Mouse (Mus musculus) right cerebral cortex, postnatal 36 days (tissue): ENCODE measurements around the gene Hoxd9.

Source experiments
- DNase-seq, 2 experiments: peaks; one replicate each; pipeline ENCODE4 v3.0.0; 2022; ENCODE audit warnings: low spot score in 2 of 2, mixed read lengths in 1 of 2

The Hoxd9 gene

GRCm38 (mm10) chr2:74697567-74698121, at the start of gene Hoxd9:
TSS of gene Hoxd9 (plus strand) at chr2:74697727.
- no peak for DNase-seq

GRCm38 (mm10) chr2:74652996-74653340, 44.6 kb upstream of the Hoxd9 start:
- DNase-seq: no peak

DNA sequence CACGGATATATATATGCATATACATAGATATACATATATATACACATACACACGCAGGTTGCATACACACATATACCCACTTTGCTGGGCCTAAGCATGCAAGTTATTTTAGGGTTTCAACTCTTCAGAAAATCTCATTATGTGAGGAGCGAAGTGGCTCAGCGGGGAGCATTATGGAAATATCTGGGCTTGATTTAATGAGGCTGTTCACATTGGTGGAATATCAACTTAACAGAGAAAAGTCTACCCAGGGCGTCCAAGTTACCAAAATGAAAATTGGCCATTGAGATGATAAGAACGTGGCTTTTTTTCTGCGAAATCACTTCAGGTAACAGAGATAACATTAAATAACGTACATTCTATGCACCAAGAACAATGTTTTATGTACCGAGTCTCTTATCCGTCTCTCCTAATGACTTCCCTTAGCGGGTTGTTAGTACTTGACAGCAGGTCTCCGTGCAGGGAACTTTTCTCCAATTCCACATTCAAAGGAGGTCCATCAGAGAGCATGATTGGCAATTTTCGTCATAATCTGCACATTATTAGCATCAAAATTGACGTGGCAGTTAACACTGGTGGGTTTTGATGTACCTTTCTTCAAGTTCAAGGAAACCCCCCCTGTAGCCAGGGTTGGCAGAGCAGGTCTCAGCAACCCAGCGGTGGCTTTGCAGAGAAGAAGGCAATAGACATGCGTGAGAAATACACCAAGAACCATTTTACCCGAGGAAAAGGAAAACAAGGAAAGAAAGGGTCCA, 43.6 kb upstream of the Hoxd9 start:
- DNase-seq: no peak

DNA sequence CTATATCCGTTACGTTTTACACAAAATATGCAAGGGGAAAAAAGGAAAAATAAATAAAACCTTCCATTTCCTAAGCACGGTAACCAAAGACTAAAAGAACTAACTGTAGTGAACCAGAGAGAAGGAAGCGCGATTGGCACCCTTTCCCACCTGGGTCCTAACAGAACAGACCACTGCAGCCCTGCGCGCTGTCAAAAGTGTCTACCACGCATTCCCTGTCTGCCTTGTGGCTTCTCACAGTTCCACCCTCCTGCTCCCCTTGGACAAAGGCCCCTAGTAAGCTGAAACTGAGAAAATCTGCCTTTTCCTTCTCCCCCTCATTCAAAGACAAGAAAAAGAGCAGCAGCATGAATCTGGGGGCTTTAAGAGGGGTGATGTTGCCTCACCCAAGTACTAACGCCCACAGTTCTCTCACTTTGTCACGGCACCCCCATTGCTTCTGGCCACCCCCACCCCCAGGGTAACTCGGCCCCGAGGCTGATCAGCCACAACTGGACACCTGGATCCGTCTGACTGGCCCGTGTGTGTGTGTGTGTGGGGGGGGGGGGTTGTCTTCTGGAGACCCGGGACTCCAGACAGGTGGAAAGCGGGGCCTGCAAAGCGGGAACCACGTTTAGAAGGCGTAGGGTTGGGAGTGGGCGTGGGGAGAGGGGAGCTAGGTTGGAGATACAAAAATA, 42.6 kb upstream of the Hoxd9 start:
- DNase-seq: no peak

- DNase-seq: no peak
Measured at GRCm38 (mm10) chr2:74655420-74655781, 42.1 kb upstream of the Hoxd9 start.

GRCm38 (mm10) chr2:74655821-74656631, 41.5 kb upstream of the Hoxd9 start:
- no peak for DNase-seq

- no peak for DNase-seq
Measured at GRCm38 (mm10) chr2:74656632-74657021, 40.9 kb upstream of the Hoxd9 start.

GRCm38 (mm10) chr2:74657251-74658023, 40.1 kb upstream of the Hoxd9 start:
- no peak for DNase-seq

GRCm38 (mm10) chr2:74658024-74658666, 39.4 kb upstream of the Hoxd9 start:
- DNase-seq: no peak

DNA sequence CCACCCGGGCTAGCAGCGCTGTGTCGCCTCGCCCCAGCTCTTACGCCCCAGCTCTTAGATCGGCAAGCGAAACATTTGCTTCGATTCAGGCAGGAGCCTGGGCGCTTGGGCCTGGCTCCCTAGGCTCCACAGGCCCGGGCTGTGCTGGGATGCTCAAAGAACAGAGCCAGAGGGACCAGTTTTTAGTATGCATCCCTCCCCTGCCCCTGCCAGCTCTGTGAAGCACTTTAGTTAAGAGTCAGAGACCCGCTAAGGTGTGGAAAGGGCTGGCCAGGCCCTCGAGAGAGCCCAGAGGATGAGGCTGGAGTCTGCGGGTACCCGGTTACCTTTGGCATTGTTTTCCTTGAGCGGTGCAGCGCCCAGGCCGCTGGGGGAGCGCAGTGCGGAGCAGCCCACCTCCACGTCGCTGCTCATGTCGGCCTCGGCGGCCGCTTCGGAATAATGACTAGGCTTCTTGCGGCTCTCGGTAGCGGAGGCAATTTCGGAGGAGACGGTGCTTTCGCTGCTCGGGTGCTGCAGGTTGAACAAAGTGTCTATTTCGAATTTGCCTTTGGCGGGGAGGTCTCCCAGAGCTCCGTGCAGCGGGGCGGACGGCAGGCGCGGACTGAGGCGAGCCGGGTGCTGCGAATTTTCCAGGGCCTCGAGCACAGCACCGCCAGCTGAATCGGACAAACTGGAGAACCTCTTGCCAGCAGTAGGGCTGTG, 38.7 kb upstream of the Hoxd9 start:
- no peak for DNase-seq

DNA sequence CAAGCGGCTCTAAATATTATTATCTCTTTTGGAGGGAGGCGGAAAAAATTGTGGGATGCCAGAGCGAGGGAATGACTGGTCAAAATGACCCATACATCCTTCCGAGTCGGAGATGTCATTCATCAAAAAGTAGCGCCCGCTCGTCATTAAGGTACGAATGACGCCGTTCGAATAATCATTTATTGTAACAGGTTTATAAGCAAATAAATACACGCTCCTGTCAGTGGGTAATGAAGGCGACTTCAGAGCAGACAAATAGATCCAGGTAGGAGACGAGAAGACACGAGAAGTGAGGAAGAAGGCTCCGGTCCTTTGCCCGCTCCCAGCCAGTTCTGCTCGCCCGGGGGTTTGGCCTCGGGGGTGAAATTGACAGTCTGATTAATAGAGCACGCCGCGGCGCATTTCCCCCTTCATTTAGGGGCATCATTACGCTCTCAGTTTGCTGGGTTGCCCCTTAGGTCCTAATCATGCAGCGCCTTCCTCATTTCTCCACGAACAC, 38.0 kb upstream of the Hoxd9 start, which contains the start of gene Evx2:
TSS of gene Evx2 (minus strand) at position 51 of the 499 bp plus-strand sequence.
- no peak for DNase-seq

DNA sequence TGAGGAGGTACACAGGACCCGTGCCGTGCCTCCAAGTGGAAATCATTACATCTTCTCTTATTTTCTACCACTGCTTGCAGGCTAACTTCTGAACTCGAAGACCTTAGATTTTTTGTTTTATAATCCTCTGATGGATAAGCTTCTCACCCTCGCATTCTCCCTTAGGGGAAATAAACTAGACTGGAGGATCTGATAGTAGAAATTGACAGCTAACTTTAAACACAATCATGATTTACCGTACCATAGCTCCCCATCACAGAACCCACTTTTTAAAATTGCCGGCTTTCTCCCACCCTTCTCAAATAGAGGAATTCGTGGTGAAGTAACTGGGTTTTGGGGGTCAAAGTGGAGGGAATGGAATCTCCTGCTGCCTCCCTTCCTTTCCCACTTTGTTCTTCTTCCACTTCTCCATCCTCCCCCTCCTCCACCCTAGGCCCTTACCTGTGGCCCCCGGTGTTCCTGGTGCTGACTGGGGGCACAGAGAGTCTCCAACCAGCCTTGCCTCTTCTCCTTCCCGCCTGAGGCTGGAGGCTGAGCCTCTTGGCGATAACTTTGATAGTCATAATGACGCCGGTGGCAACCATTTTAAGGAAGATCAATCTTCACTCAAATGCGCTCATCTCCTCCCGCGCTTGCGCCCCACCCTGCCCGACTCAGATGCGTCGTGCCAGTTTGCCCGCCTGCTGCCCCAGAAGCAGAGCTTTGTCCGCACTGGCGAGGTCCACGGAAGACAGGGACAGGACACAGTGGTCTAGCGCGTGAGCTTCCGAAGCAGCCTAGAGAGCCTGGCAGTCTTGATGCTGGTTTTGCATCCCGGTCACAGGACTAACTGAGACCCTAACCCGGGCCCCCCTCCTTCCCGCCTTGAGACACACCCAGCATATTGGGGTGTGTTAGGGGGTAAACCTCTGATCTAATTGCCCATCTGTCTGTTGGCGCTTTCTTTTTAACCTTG, 36.8 kb upstream of the Hoxd9 start:
- DNase-seq: no peak

- DNase-seq: no peak
Measured at GRCm38 (mm10) chr2:74661685-74662084, 35.8 kb upstream of the Hoxd9 start.

GRCm38 (mm10) chr2:74663291-74663925, 34.1 kb upstream of the Hoxd9 start:
- peak; percentile 53 to 55 for DNase-seq

DNA sequence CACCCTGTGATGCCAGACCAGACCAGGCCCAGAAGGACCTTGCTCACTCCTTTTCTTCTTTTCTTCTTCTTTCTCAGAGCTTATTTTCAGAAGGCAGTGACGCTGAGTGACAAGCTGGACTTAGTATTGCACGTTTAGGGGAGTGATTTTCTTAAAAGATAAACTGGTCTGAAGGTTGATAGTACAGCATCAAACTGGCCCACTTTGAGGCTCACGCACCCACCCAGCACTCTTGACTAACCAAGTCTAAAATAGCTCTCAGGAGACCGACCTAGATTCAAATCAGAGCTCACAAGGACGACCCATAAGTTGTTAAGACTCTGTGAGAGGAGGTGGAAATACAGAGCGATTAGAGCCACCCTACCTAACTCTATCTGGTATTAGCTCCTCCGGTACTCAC, 31.1 kb upstream of the Hoxd9 start:
- no peak for DNase-seq

DNA sequence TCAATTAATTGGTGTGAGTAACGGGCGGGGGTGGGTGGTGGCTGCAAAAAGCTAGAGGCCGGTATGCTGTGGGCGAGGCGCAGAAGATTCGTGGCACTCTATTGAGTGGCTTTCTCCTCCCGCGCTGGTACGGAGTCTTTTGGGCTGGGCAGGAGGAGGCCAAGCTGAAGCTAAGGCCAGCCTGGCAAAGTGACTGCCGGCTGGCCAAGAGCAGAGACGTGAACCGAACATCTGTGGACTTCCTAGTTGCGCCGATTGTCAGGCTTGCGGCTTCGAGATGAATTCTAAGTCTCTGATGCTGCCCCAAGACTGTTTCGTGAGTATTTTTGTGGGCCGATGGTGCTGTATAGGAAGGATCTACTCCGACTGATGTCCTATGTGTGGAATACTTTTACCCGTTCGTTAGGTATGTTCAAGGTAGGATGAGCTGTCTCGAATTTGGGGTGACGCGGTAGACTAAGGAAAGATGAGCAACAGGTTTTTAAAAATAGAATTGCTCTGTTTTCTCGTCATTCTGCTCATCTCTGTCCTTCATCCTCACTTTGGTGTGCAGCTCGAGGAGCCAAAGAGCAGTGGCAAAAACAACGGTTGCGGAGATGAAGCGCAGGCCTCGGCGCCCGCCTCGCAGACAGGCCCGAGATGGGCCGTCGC, 30.2 kb upstream of the Hoxd9 start:
- no peak for DNase-seq

DNA sequence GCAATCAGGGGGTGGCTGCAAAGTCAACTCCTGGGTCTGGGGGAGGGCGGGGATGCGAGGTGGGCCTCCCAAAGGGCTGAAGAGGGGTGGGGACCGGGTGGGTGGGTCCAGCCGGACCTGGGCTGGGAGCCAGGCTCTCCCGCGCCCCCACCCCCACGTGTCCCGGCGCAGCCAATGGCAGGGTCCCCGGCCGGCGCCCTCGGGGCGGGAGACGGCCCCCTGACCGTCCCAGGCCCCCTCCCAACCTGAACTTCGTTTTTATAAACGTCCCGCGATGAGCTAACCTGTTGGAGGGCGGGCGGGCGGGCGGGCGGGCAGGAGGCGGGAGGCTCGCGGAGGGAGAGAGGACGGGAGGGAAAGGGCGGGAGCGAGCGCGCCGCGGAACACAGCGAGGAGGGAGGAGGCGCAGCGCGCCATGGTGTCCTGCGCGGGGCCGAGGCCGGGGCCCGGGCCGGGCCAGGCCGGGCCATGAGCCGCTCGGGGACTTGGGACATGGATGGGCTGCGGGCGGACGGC, 29.6 kb upstream of the Hoxd9 start, which contains the start of gene Hoxd13:
TSS of gene Hoxd13 (plus strand) at position 469 of the 516 bp plus-strand sequence.
- no peak for DNase-seq
